Mouse (Mus musculus) right cerebral cortex, adult 2 months (tissue): ENCODE measurements around the gene Cfc1.

Experiments
- DNase-seq, 2 experiments: peaks; one replicate each; pipeline ENCODE4 v3.0.0; 2021 to 2022; ENCODE audit warnings: low spot score in 2 of 2

Gene Cfc1

DNA sequence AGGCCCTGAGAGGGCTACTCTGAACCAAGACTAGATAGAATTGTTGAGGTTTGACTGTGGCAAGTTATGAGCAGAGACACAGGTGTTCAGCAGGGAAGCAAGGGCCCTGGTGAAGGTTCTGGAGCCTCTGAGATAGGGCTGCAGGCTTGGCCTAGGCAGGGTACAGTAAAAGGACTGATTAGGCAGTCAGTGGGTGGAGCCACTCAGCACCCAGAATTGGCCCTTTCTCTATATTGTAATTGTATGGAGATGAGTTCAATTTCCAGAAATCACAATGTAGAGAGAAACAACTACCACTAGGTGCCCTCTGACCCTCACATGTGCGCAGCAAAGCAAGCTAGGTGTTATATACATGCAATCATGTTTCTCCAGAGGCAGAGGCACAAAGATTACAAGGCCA, 18.2 kb downstream of the Cfc1 start:
- DNase-seq: no peak

DNA sequence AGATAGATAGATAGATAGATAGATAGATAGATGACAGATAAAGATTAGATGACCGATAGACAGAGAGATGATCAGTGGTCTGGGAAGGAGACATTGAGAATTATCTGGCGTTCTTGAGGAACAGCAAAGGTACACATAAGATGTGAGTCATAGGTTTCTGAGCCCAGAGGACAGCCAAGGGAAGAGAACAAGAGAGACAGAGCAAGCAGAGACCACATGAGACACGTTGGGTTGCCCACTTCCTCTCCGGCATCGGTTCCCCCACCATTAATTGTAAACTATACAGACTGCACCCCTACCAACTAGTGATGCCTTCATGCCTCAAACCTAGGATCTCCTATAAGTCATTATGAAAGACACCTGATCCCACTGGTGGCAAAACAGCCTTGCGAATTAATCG, 18.8 kb downstream of the Cfc1 start:
- DNase-seq: no peak

GRCm38 (mm10) chr1:34560843-34561242, 25.4 kb downstream of the Cfc1 start, which contains the start of gene Prss40:
TSS of gene Prss40 (minus strand) at chr1:34560943.
- DNase-seq: no peak

- no peak for DNase-seq
Observed at GRCm38 (mm10) chr1:34564383-34565045, 29.1 kb downstream of the Cfc1 start.

GRCm38 (mm10) chr1:34568120-34568519, 32.7 kb downstream of the Cfc1 start:
- DNase-seq: no peak

DNA sequence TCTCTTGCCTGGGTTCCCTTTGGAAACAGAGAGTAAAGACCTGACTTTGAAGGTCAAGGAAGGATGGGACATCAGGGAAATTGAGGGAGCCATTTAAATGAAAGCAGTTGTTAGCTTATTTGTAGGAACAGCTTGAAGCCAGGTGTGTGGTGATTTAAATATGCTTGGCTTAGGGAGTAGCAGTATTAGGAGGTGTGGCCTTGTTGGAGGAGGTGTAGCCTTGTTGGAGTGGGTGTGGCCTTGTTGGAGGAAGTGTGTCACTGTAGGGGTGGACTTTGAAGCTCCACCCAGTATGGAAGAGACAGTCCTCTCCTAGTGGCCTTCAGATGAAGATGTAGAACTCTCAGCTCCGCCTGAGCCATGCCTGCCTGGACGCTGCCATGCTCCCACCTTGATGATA, 34.4 kb downstream of the Cfc1 start:
- no peak for DNase-seq

DNA sequence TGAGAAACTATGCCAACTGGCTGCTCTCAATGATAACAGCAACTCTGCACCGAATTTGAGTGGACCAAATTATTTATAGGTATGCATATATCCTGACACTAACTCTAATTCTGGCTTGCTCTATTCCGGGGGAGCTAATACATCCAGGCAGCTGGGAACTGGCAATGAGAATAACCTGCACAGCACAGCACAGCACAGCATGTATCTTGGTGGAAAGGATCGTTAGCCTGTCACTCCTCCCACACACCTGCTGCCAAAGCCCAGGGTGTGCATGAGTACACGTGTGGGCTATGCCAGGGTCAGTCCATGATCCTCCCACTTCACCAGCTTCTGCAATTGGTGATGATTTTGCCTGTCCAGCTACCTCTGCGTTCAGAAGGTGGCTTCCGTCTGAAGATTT, 36.0 kb downstream of the Cfc1 start:
- peak; percentile 50 to 66 for DNase-seq

DNA sequence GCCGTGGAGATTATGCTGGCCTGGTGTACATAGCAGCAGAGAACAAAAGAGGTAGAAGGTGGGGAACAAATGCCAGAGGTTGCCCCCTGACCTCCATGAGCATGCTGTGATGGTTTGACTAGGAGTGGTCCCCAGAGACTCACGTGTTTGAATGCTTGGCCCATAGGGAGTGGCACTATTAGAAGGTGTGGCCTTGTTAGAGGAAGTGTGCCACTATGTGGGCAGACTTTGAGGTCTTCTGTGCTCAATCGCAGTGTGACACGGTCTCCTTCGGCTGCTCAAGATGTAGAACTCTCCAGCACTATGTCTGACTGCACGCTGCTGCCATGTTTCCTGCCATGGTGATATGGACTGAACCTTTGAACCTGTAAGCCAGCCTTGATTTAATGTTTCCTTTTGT, 37.8 kb downstream of the Cfc1 start:
- DNase-seq: no peak

DNA sequence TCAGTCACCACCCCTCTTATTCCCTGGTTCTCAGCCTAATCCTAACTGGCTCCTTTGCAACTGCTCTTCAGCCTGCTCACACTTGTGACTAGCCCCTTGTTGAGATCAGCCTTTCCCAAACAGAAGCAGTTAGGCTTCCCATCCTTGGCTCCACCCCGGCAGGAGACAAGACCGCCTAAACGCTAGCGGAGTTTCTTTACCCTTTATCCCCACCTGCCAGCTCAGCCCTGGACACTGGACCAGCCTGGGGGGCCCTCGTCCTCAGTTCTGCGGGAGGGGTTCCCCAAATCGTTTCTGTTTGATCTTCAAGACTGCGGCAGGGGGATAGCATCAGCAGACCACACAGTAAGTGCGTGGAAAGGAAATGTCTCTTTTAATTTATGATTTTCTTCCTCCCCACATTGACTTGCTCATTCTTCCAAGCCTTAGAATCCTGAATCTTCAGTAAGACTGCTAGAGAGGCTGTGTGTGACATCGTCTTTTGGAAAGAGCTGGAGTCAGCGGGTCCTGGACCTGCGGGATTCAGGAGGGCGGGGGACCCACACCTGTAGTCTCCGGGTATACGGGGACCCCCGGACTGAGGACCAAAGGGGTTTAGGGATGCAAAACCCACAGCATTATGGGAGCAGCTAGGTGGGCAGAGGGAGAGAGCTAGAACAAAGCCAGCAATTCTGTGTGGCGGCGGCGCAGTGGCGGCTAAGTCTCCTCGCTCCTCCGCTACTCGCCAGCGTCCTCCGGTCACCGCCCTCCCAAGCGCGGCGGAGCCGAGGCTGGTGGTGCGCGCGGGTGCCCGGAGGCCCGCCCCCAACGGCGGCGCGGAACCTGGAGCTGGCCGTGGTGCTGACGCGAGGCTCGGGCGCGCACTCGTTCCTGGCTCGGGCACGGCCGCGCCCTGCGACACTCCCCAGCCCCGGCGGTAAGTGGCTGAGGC, 43.7 kb downstream of the Cfc1 start, which contains the start of gene Amer3:
TSS of gene Amer3 (plus strand) at position 807 of the 931 bp plus-strand sequence.
- DNase-seq: peak; percentile 79 to 86

- DNase-seq: peak; percentile 24 to 60
Observed at GRCm38 (mm10) chr1:34579782-34580356, 44.4 kb downstream of the Cfc1 start.

DNA sequence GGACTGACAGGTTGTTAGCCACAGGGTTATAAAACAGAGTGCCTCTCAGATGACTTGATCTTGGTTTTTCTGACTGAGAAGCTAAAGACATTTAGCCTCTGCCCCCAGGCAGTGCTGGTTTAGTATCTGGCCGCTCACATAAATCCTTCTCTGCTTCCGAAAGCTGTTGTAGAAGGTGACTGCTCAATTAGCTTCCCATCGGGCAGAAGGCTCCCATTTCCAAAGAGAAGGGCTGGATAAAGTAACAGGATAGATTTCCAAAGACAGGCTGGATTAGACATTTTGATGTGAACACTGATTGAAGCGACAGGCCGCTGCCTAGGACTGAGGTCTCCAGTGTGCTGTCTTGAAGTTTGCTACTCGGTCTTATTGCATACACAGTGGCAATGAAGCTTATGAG, 46.8 kb downstream of the Cfc1 start:
- no peak for DNase-seq

GRCm38 (mm10) chr1:34583821-34584263, 48.4 kb downstream of the Cfc1 start:
- peak; percentile 46 to 75 for DNase-seq

DNA sequence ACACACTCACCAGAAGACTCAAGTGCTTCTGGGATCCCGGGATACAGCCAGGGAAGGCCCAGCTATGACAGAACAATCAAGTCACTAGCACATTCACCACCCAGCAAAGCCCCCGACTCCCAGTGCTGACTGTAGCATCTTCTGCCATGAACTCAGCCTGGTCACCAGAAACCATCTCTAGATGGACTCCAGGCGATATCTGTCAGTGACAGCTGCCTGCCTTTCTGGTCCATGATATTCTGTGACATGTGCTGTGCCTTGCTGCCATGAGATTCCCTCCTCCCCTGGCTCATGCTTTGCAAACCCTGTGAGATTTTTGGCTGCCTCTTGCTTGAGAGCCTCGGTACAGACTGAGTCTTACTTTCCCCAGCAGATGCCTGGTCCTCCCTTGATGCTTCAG, 49.3 kb downstream of the Cfc1 start:
- DNase-seq: no peak

GRCm38 (mm10) chr1:34587298-34588096, 52.0 kb downstream of the Cfc1 start:
- no peak for DNase-seq
